Mouse (Mus musculus) MEL (cell line): ENCODE measurements around the gene Hsd11b2. TPM values are rescaled to one million over a fixed set of nuclear protein-coding genes. Genes with fewer than 3 reads are reported as not detected.

Experiments
- DNase-seq: peaks from one replicate; pipeline ENCODE4 v3.0.0; 2011; ENCODE audit warnings: low read depth, low spot score
- H3K27ac ChIP-seq: 2 replicates; pipeline ENCODE4 v1.5.1; 2012; ENCODE audit warnings: low read depth, mild to moderate bottlenecking, control low read depth, low read length, moderate library complexity; ENCODE audit not compliant: control insufficient read depth
- H3K27me3 ChIP-seq, 2 experiments: fragments of 150-350 bp in 1 of 2; sonication (generic) in 1 of 2; 2 replicates each; pipeline ENCODE4 v1.6.1; 2012; ENCODE audit warnings: low read length in 2 of 2, mild to moderate bottlenecking in 2 of 2, improper control_type of control experiment in 1 of 2, moderate library complexity in 1 of 2; ENCODE audit not compliant: insufficient read depth in 2 of 2, control insufficient read depth in 1 of 2
- H3K36me3 ChIP-seq, 2 experiments: 2 replicates each; pipeline ENCODE4 v1.6.1; 2012 to 2014; ENCODE audit warnings: low read length in 2 of 2, improper control_type of control experiment in 1 of 2, inconsistent platforms in 1 of 2, mild to moderate bottlenecking in 1 of 2; ENCODE audit not compliant: insufficient read depth in 2 of 2, control insufficient read depth in 1 of 2
- H3K4me1 ChIP-seq, 2 experiments: fragments of 150-350 bp in 1 of 2; sonication (generic) in 1 of 2; 2 replicates each; pipeline ENCODE4 v1.6.1; 2012; ENCODE audit warnings: low read length in 2 of 2, improper control_type of control experiment in 1 of 2, mild to moderate bottlenecking in 1 of 2; ENCODE audit not compliant: insufficient read depth in 2 of 2, control insufficient read depth in 1 of 2
- H3K4me3 ChIP-seq, 2 experiments: fragments of 150-350 bp in 1 of 2; sonication (generic) in 1 of 2; 2 replicates each; pipeline ENCODE4 v1.5.1; 2012; ENCODE audit warnings: low read depth in 2 of 2, low read length in 2 of 2, mild to moderate bottlenecking in 2 of 2, moderate library complexity in 2 of 2, control low read depth in 1 of 2, improper control_type of control experiment in 1 of 2; ENCODE audit not compliant: control insufficient read depth in 1 of 2, insufficient read depth in 1 of 2
- H3K79me2 ChIP-seq: 2 replicates; pipeline ENCODE4 v1.6.1; 2012; ENCODE audit warnings: mild to moderate bottlenecking, low read length, moderate library complexity; ENCODE audit not compliant: control insufficient read depth, poor library complexity, insufficient read depth
- H3K9ac ChIP-seq: 2 replicates; pipeline ENCODE4 v1.6.1; 2012; ENCODE audit warnings: low read depth, mild to moderate bottlenecking, control low read depth, low read length, moderate library complexity; ENCODE audit not compliant: control insufficient read depth, poor library complexity, severe bottlenecking
- H3K9me3 ChIP-seq: fragments of 150-350 bp; sonication (generic); replicated peaks from 2 replicates; pipeline ENCODE4 v1.6.1; 2012; ENCODE audit warnings: mild to moderate bottlenecking, low read length, improper control_type of control experiment, moderate library complexity; ENCODE audit not compliant: insufficient read depth
- CHD2 ChIP-seq: IDR thresholded peaks from 2 replicates; pipeline ENCODE4 v1.6.1; 2011; ENCODE audit warnings: low read length, improper control_type of control experiment
- CTCF ChIP-seq, 3 experiments: IDR thresholded peaks in 2 of 3; conservative IDR thresholded peaks in 1 of 3; 2 replicates each; pipeline ENCODE4 v1.5.1; 2011 to 2012; ENCODE audit warnings: low read length in 3 of 3, low read depth in 2 of 3, mild to moderate bottlenecking in 2 of 3, improper control_type of control experiment in 1 of 3, inconsistent platforms in 1 of 3, mixed read lengths in 1 of 3, moderate library complexity in 1 of 3; ENCODE audit not compliant: control insufficient read depth in 1 of 3, insufficient read depth in 1 of 3, poor library complexity in 1 of 3, severe bottlenecking in 1 of 3
- GATA1 ChIP-seq: IDR thresholded peaks from 2 replicates; pipeline ENCODE4 v1.6.1; 2011; ENCODE audit warnings: low read depth, low read length, improper control_type of control experiment
- HCFC1 ChIP-seq: IDR thresholded peaks from 2 replicates; pipeline ENCODE4 v1.6.1; 2012; ENCODE audit warnings: low read depth, mild to moderate bottlenecking, inconsistent platforms, low read length, improper control_type of control experiment, moderate library complexity
- JUND ChIP-seq: IDR thresholded peaks from 2 replicates; pipeline ENCODE4 v1.6.1; 2011; ENCODE audit warnings: low read depth, mild to moderate bottlenecking, improper control_type of control experiment, low read length
- MAX ChIP-seq: IDR thresholded peaks from 2 replicates; pipeline ENCODE4 v1.6.1; 2011; ENCODE audit warnings: low read length, improper control_type of control experiment
- MAZ ChIP-seq: IDR thresholded peaks from 2 replicates; pipeline ENCODE4 v1.6.1; 2012; ENCODE audit warnings: low read depth, mild to moderate bottlenecking, inconsistent platforms, low read length, improper control_type of control experiment
- RAD21 ChIP-seq: IDR thresholded peaks from 2 replicates; pipeline ENCODE4 v1.6.1; 2011; ENCODE audit warnings: mild to moderate bottlenecking, low read depth, low read length, improper control_type of control experiment
- SIN3A ChIP-seq: IDR thresholded peaks from 2 replicates; pipeline ENCODE4 v1.6.1; 2012; ENCODE audit warnings: low read length, improper control_type of control experiment, inconsistent platforms
- SMC3 ChIP-seq: IDR thresholded peaks from 2 replicates; pipeline ENCODE4 v1.6.1; 2011; ENCODE audit warnings: low read depth, low read length, improper control_type of control experiment
- TAL1 ChIP-seq: IDR thresholded peaks from 2 replicates; pipeline ENCODE4 v1.6.1; 2012; ENCODE audit warnings: mild to moderate bottlenecking, inconsistent platforms, low read length, moderate library complexity, mixed read lengths
- USF1 ChIP-seq: IDR thresholded peaks from 2 replicates; pipeline ENCODE4 v1.6.1; 2014; ENCODE audit warnings: low read depth, mild to moderate bottlenecking, inconsistent platforms, low read length, improper control_type of control experiment, moderate library complexity
- polyA plus RNA-seq, 2 experiments: library from polyadenylated mRNA; stranded (reverse) in 1 of 2; unstranded in 1 of 2; fragments of >175 nt in 1 of 2; fragments of >200 nt in 1 of 2; gene quantifications; 2 replicates each; pipeline versions ENCODE4 v1.2.1 to v1.2.4; 2012; ENCODE audit warnings: low replicate concordance in 2 of 2, low read depth in 1 of 2; ENCODE audit not compliant: insufficient read length in 2 of 2, insufficient read depth in 1 of 2, missing spikeins in 1 of 2
- total RNA-seq: library from RNA; depleted of rRNA; stranded (reverse); fragments of 300-350 nt; gene quantifications from 2 replicates; pipeline ENCODE4 v1.2.3, GENCODE M21; 2012

Hsd11b2 gene
- total and polyA plus RNA-seq, 3 experiments = 0.27 to 2.1 TPM; not detected in 1

GRCm38 (mm10) chr8:105529271-105529670, 10.7 kb downstream of the Hsd11b2 start:
- H3K27me3 ChIP-seq = no peaks in the 10 kb centered on the region
- TF ChIP-seq GATA1 (no peak), MAX (no peak), SIN3A (no peak), TAL1 (no peak), CHD2 (no peak)
- TF ChIP-seq, all 39 proteins: peak for 0
- no peak overlapping the region for H3K4me3 ChIP-seq
- H3K9ac ChIP-seq = no peak overlapping the region
- H3K36me3 ChIP-seq = peaks cover 0 to 21% of the 10 kb centered on the region in 2 experiments; a peak in 3 of 4 replicates
- H3K9me3 ChIP-seq = no peaks in the 10 kb centered on the region
- DNase-seq = no peak
- H3K4me1 ChIP-seq = peaks cover 15 to 16% of the 10 kb centered on the region in 2 experiments
- H3K27ac ChIP-seq = no peak overlapping the region
- no peaks in the 10 kb centered on the region for H3K79me2 ChIP-seq

DNA sequence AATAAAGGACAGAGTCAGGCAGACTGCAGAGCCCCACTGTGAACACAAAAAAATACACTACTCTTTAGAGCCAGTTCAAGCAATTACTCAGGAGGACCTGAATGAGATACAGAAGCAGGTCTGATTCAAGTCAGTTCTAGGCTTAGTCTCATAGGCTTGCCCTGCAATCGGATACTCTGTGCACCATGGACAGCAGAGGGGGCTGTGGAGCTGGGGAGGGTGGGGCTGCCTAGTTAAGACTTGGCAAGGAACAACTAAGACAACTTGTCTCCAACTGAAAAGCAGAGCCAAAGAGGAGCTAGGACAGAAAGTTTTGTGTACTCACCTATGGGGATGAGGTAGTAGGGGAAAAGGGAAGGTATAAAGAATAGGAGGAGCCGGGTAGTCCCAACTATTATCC, 13.2 kb downstream of the Hsd11b2 start:
- DNase-seq = peak; percentile 85
- H3K4me1 ChIP-seq = peaks cover 17 to 20% of the 10 kb centered on the region in 2 experiments

DNA sequence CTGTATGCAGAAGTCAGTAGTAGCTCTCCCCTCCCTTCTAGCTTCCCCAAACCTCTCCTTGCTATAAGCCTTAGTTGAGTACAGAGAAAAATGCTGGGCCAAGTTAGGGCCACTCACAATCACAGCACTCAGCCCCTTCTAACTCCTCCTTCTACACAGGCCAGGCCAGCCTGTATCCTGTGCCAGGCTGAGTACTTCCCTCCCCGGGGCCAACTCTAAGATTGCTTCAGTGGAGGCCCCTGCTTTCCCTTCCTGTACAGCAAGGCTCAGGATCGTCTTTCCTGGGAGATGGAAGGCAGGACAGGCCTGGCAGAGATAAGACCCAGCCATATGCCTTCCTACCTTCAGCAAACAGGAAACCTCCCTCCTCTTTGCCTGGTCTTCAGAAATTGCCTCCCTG, 14.9 kb downstream of the Hsd11b2 start:
- TF ChIP-seq TAL1 (peak; percentile 13; the same call in 1 of the 2 replicates), USF1 (no peak)
- DNase-seq = peak; percentile 23
- Histone ChIP-seq H3K27ac (no peak overlapping the region), H3K79me2 (no peaks in the 10 kb centered on the region), H3K9me3 (no peaks in the 10 kb centered on the region), H3K27me3 (no peaks in the 10 kb centered on the region), H3K4me3 (no peak overlapping the region), H3K4me1 (peaks cover 17 to 20% of the 10 kb centered on the region in 2 experiments), H3K9ac (no peak overlapping the region), H3K36me3 (peaks cover 2 to 26% of the 10 kb centered on the region in 2 experiments)

More for the DNA sequence above, 13.2 kb downstream of the Hsd11b2 start:
- no peak overlapping the region for H3K27ac ChIP-seq
- no peak overlapping the region for H3K9ac ChIP-seq
- TF ChIP-seq HCFC1 = no peak
- TF ChIP-seq CTCF (IDR thresholded peaks at IDR 0.05 in 2 of 3, conservative IDR thresholded peaks at IDR 0.05 in 1 of 3; ENCODE audit: control insufficient read depth in 1 of 3, insufficient read depth in 1 of 3, low read depth in 2 of 3, low read length in 3 of 3, poor library complexity in 1 of 3, severe bottlenecking in 1 of 3) = peak; percentile 48 to 80 (median 70)
- peak; percentile 23 for TF ChIP-seq RAD21
- no peak for TF ChIP-seq USF1
- TF ChIP-seq JUND = no peak
- peak; percentile 84 for TF ChIP-seq MAZ
- peak; percentile 69 for TF ChIP-seq SMC3
- H3K9me3 ChIP-seq = no peaks in the 10 kb centered on the region
- no peak overlapping the region for H3K4me3 ChIP-seq
- H3K36me3 ChIP-seq = peaks cover 0 to 26% of the 10 kb centered on the region in 2 experiments; a peak in 3 of 4 replicates
- no peaks in the 10 kb centered on the region for H3K79me2 ChIP-seq
- no peaks in the 10 kb centered on the region for H3K27me3 ChIP-seq
